ENCODE assay signal across 13 mouse cellular contexts in the genomic region with DNA sequence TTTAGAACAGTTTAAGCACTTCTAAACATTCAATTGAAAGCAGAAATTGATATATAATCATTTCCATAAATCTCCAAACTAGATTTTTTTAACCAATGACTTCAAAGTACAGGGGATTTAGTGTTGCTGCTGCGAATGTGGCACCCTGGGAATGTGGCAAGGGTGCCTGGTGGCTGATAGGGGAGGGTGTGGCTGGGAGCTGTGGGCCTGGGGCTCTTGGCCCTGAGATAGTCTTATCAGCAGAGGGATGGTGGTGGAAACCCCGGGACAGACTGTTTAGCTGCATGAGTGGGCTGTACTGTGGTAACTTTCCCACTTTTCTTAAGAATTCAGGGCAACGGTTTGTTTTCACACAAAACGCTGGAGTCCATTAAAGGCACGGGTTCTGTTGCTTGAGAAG. TPM values are rescaled to one million over a fixed set of nuclear protein-coding genes. Genes with fewer than 3 reads are reported as not detected.
DNase-seq lines count a peak whose midpoint lies in the region; ATAC-seq and TF ChIP-seq lines count a peak whose summit lies in the region.
"Had no signal": no experiment of that assay in that cellular context is flagged by ENCODE, and none has a peak within 500 bp of the region (broad histone marks: within the 10 kb centered on the region; RNA-seq: fewer than 3 reads in every experiment).

No protein-coding gene starts in this region.

- no peak for DNase-seq in forebrain, postnatal 0 days
- DNase-seq in lung, postnatal 36 days = no peak
- no peak for DNase-seq in gastrocnemius, adult 8-10 months (ENCODE audit: low spot score in 2 of 2)
- DNase-seq in adrenal gland, adult 8-10 months = no peak
- DNase-seq in right cerebral cortex, postnatal 10 days (ENCODE audit: low spot score in 2 of 2) = no peak
- DNase-seq: gastrocnemius, adult 2 months; heart, postnatal 36 days had no signal

- no peak for TF ChIP-seq CTCF in forebrain, postnatal 0 days (IDR thresholded peaks at IDR 0.05; ENCODE audit: low read depth)

- whole genome bisulfite sequencing in forebrain, embryonic 15.5 days = 78% methylated on average over 5 of the region's 5 CpGs
- WGBS in forebrain, postnatal 0 days = 63% methylated on average over 5 of the region's 5 CpGs
- 50% methylated on average over 5 of the region's 5 CpGs for WGBS in lung, embryonic 16.5 days
- WGBS in liver, embryonic 15.5 days (ENCODE audit: insufficient replicate concordance) = 22% methylated on average over 5 of the region's 5 CpGs

- peaks cover 13% of the 10 kb centered on the region for H3K4me1 ChIP-seq in forebrain, embryonic 15.5 days
- H3K4me1 ChIP-seq in forebrain, postnatal 0 days (ENCODE audit: insufficient read depth) = peaks cover 12% of the 10 kb centered on the region; the same call in 1 of the 2 replicates
- H3K4me1 ChIP-seq in lung, embryonic 16.5 days (replicated peaks; ENCODE audit: control insufficient read depth, insufficient read depth, low read length) = peaks cover 3% of the 10 kb centered on the region; the same call in 1 of the 2 replicates
- H3K4me1 ChIP-seq in liver, embryonic 15.5 days (replicated peaks) = peaks cover 85% of the 10 kb centered on the region

- no peak overlapping the region for H3K4me3 ChIP-seq in forebrain, embryonic 15.5 days
- H3K4me3 ChIP-seq in forebrain, postnatal 0 days (ENCODE audit: low read depth, low read length) = no peak overlapping the region
- no peak overlapping the region for H3K4me3 ChIP-seq in lung, embryonic 16.5 days (ENCODE audit: low read length)
- peak overlapping the region; percentile 24 for H3K4me3 ChIP-seq in liver, embryonic 15.5 days (replicated peaks)
- H3K4me3 ChIP-seq: gastrocnemius, adult 2 months; limb, embryonic 12.5 days; neural tube, embryonic 13.5 days had no signal

- H3K9ac ChIP-seq in forebrain, embryonic 15.5 days (replicated peaks) = no peak overlapping the region
- no peak overlapping the region for H3K9ac ChIP-seq in forebrain, postnatal 0 days
- peak overlapping the region; percentile 20; the same call in 1 of the 2 replicates for H3K9ac ChIP-seq in lung, embryonic 16.5 days (ENCODE audit: low read length)
- H3K9ac ChIP-seq in liver, embryonic 15.5 days = peak overlapping the region; percentile 48
- H3K9ac ChIP-seq: limb, embryonic 12.5 days; neural tube, embryonic 13.5 days had no signal

- ATAC-seq in forebrain, embryonic 15.5 days (replicated peaks) = no peak
- no peak for ATAC-seq in forebrain, postnatal 0 days
- ATAC-seq in lung, embryonic 16.5 days (ENCODE audit: low read depth) = no peak
- ATAC-seq in liver, embryonic 15.5 days (ENCODE audit: insufficient read depth) = peak; percentile 95
- ATAC-seq: inflammation-experienced regulatory T-cells, adult 6 months had no signal

- no peaks in the 10 kb centered on the region for H3K36me3 ChIP-seq in forebrain, embryonic 15.5 days
- no peaks in the 10 kb centered on the region for H3K36me3 ChIP-seq in forebrain, postnatal 0 days (ENCODE audit: insufficient read depth)
- H3K36me3 ChIP-seq in lung, embryonic 16.5 days (ENCODE audit: control insufficient read depth, insufficient read depth, low read length) = no peaks in the 10 kb centered on the region
- no peaks in the 10 kb centered on the region for H3K36me3 ChIP-seq in liver, embryonic 15.5 days (replicated peaks)
- H3K36me3 ChIP-seq: limb, embryonic 12.5 days; neural tube, embryonic 13.5 days had no signal

- no peak overlapping the region for H3K4me2 ChIP-seq in forebrain, embryonic 15.5 days (replicated peaks)
- no peak overlapping the region for H3K4me2 ChIP-seq in forebrain, postnatal 0 days (ENCODE audit: low read depth)
- no peak overlapping the region for H3K4me2 ChIP-seq in lung, embryonic 16.5 days (ENCODE audit: low read depth, low read length)
- peak overlapping the region; percentile 72 for H3K4me2 ChIP-seq in liver, embryonic 15.5 days
- H3K4me2 ChIP-seq: limb, embryonic 12.5 days; neural tube, embryonic 13.5 days had no signal

- H3K9me3 ChIP-seq in forebrain, embryonic 15.5 days = no peaks in the 10 kb centered on the region
- H3K9me3 ChIP-seq in forebrain, postnatal 0 days (ENCODE audit: low read length) = no peaks in the 10 kb centered on the region
- H3K9me3 ChIP-seq in lung, embryonic 16.5 days (ENCODE audit: control insufficient read depth, low read length) = no peaks in the 10 kb centered on the region
- H3K9me3 ChIP-seq in liver, embryonic 15.5 days (replicated peaks) = no peaks in the 10 kb centered on the region
- H3K9me3 ChIP-seq: limb, embryonic 12.5 days; neural tube, embryonic 13.5 days had no signal

- H3K27ac ChIP-seq in forebrain, embryonic 15.5 days (replicated peaks) = peak overlapping the region; percentile 71
- no peak overlapping the region for H3K27ac ChIP-seq in forebrain, postnatal 0 days (ENCODE audit: low read depth, low read length)
- no peak overlapping the region for H3K27ac ChIP-seq in lung, embryonic 16.5 days (ENCODE audit: low read length)
- H3K27ac ChIP-seq in liver, embryonic 15.5 days (replicated peaks) = peak overlapping the region; percentile 95
- H3K27ac ChIP-seq: gastrocnemius, adult 2 months; limb, embryonic 12.5 days; neural tube, embryonic 13.5 days had no signal

- H3K27me3 ChIP-seq in forebrain, embryonic 15.5 days = no peaks in the 10 kb centered on the region
- no peaks in the 10 kb centered on the region for H3K27me3 ChIP-seq in forebrain, postnatal 0 days (ENCODE audit: insufficient read depth, low read length)
- H3K27me3 ChIP-seq in lung, embryonic 16.5 days (ENCODE audit: control insufficient read depth, insufficient read depth, low read depth, low read length) = no peaks in the 10 kb centered on the region
- no peaks in the 10 kb centered on the region for H3K27me3 ChIP-seq in liver, embryonic 15.5 days
- H3K27me3 ChIP-seq: limb, embryonic 12.5 days; neural tube, embryonic 13.5 days had no signal

RNA-seq across cellular contexts. Expression of a gene that starts 14.6 kb away (rescaled TPM):
- 8.3 and 9.4 TPM in 2 replicates for polyA plus RNA-seq in forebrain, embryonic 15.5 days (2015; fragmentation: Nextera tagmentation; extraction: Ambion mirVana)
- total RNA-seq in forebrain, postnatal 0 days (2014; rRNA removed) = 16.3 and 16.7 TPM in 2 replicates
- 6.7 and 9.9 TPM in 2 replicates for polyA plus RNA-seq in forebrain, postnatal 0 days (2015; fragmentation: Nextera tagmentation; extraction: Ambion mirVana)
- 0.58 and 0.60 TPM in 2 replicates for polyA plus RNA-seq in lung, embryonic 16.5 days (2015; fragmentation: Nextera tagmentation; extraction: Ambion mirVana)
- 6.9 and 8.8 TPM in 2 replicates for polyA plus RNA-seq in liver, embryonic 15.5 days (2015; fragmentation: Nextera tagmentation; extraction: Ambion mirVana)
- 1 to 10 TPM; 3.2 to 4.5 (median 3.7) TPM for total RNA-seq in gastrocnemius, adult 8-10 months (2022)
- total RNA-seq in adrenal gland, adult 8-10 months (2022) = 1 to 10 TPM; 3.9 to 7.1 (median 5.9) TPM

Comparison
In these comparisons a context has a peak if more than half of its experiments do, and no peak if none do; other contexts are left out.
1. H3K27ac ChIP-seq: peak in forebrain, embryonic 15.5 days (single experiment) and liver, embryonic 15.5 days (single experiment); none in forebrain, postnatal 0 days (single experiment) and lung, embryonic 16.5 days (single experiment).
2. H3K9ac ChIP-seq: peak in lung, embryonic 16.5 days (single experiment) and liver, embryonic 15.5 days (single experiment); none in forebrain, embryonic 15.5 days (single experiment) and forebrain, postnatal 0 days (single experiment).